Mouse (Mus musculus) olfactory bulb, adult 2 months (tissue): ENCODE measurements around the gene Tnfrsf21.

Source experiments
- CTCF ChIP-seq: fragments of 200-500 bp; IDR thresholded peaks from 2 replicates; pipeline ENCODE4 v1.5.1; 2012; ENCODE audit warnings: low read depth, mild to moderate bottlenecking, low read length, moderate library complexity; ENCODE audit not compliant: insufficient read depth
- POLR2A ChIP-seq: fragments of 200-500 bp; IDR thresholded peaks from 2 replicates; pipeline ENCODE4 v1.6.1; 2012; ENCODE audit warnings: mild to moderate bottlenecking, low read depth, low read length, moderate library complexity; ENCODE audit not compliant: insufficient read depth

- TF ChIP-seq CTCF (no peak), POLR2A (no peak)
Observed at GRCm38 (mm10) chr17:42985837-42986589, 30.3 kb upstream of the Tnfrsf21 start.
